Mouse (Mus musculus): Measurements from ENCODE around the gene Dhps. TPM values are rescaled to one million over a fixed set of nuclear protein-coding genes. Genes with fewer than 3 reads are reported as not detected.
"Not testable (repeated sequence)": the region's sequence is repeated elsewhere in the genome, so short reads cannot be mapped to it uniquely, and the experiment has no call there.

The Dhps gene
- polyA plus RNA-seq, 1 experiment from 2014 or later: 74.8 TPM

DNA sequence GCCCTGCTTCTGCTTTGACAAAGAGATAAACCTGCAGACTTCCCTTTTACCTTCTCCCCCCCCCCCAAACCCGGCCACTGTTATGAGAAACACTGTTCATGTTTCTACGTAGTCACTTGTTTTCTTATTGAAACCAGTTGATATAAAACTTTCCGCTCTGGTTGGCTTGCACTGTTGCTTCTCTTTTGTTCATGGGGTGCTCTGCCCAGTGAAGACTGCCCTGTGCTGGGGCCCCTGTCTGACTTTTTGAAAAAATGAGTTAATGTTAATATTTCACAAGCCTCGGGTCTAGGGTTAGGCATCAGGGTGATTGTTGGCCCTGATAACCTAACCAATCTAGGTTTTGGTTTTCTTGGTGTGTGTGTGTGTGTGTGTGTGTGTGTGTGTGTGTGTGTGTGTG, 10.6 kb downstream of the Dhps start:
- not testable (repeated sequence) for H3K27me3 ChIP-seq; H3K4me3 ChIP-seq; H3K27ac ChIP-seq (replicated peaks); H3K9ac ChIP-seq (replicated peaks); H3K9me3 ChIP-seq; ATAC-seq (ENCODE audit: low FRiP score, low read depth); H3K4me2 ChIP-seq (replicated peaks)
- H3K4me1 ChIP-seq: peaks cover 33% of the 10 kb centered on the region
- peaks cover 29% of the 10 kb centered on the region for H3K36me3 ChIP-seq
- WGBS: 88% methylated on average over 4 of the region's 4 CpGs

DNA sequence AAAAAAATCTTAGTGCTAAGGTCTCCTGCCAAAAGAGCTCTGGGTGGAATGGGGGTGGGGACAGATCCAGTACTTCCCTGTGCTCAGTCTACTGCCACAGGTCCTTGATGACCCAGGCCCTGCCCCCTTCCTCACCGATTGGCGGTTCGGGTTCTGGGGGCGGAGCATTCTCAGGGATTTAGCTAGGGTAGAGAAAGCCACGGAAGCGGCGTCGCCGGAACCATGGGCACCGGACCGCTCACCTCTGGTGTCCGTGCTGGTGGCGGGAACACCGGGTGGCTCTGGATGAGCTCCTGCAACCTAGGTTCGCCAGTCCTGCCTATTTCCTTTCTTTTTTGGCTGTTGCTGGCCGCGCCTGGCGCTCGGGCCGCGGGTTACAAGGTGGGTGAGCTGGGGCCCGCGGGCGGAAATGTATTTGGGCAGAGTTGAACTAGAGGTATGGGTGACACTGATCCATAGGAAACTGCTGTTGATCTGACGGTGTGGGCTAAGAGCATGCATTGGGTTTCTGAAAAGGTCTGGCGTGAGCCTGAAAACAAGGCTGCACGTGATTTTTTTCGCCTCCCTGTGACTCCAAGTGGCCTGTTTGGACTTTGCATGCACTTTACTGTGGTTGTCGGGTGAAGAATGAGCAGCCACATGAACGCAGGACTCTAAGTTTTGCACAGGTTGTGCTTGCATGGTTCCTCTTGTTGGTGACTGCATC, 11.7 kb downstream of the Dhps start, which contains the start of gene Man2b1:
TSS of gene Man2b1 (plus strand) at position 163 of the 706 bp plus-strand sequence.
- H3K9me3 ChIP-seq: no peaks in the 10 kb centered on the region
- peaks cover 31% of the 10 kb centered on the region for H3K4me1 ChIP-seq
- peak within 1 kb of the TSS; percentile 92 for H3K4me2 ChIP-seq (replicated peaks)
- peak within 1 kb of the TSS; percentile 72 for H3K9ac ChIP-seq (replicated peaks)
- 1% methylated on average over 30 of the region's 30 CpGs for WGBS
- H3K27ac ChIP-seq (replicated peaks): no peak within 1 kb of the TSS
- H3K4me3 ChIP-seq: peak within 1 kb of the TSS; percentile 64
- ATAC-seq (ENCODE audit: low FRiP score, low read depth): peak; percentile 78
- peaks cover 28% of the 10 kb centered on the region for H3K36me3 ChIP-seq
- H3K27me3 ChIP-seq: peaks cover 7% of the 10 kb centered on the region; the same call in 1 of the 2 replicates

DNA sequence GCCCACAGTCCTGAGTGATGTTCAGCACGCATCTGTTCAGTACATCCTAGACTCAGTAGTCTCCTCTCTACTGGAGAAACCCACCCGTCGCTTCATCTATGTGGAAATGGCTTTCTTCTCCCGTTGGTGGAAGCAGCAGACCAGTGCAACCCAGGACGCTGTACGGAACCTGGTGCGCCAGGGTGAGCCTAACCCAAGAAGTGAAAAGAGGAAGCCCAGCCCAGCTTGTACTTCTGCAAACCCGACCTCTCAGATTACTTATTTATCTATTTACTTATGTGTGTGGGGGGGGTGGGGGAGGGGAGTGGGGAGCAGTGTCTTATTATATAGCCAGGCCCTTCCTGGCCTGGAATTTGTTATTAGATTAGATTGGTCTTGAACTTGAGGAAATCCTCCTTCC, 13.1 kb downstream of the Dhps start:
- peaks cover 27% of the 10 kb centered on the region for H3K4me1 ChIP-seq
- peaks cover 30% of the 10 kb centered on the region for H3K36me3 ChIP-seq
- peaks cover 7% of the 10 kb centered on the region; the same call in 1 of the 2 replicates for H3K27me3 ChIP-seq
- no peak for ATAC-seq (ENCODE audit: low FRiP score, low read depth)
- H3K9ac ChIP-seq (replicated peaks): no peak overlapping the region
- no peak overlapping the region for H3K4me3 ChIP-seq
- 89% methylated on average over 8 of the region's 8 CpGs for WGBS
- no peak overlapping the region for H3K4me2 ChIP-seq (replicated peaks)
- no peaks in the 10 kb centered on the region for H3K9me3 ChIP-seq
- H3K27ac ChIP-seq (replicated peaks): no peak overlapping the region

DNA sequence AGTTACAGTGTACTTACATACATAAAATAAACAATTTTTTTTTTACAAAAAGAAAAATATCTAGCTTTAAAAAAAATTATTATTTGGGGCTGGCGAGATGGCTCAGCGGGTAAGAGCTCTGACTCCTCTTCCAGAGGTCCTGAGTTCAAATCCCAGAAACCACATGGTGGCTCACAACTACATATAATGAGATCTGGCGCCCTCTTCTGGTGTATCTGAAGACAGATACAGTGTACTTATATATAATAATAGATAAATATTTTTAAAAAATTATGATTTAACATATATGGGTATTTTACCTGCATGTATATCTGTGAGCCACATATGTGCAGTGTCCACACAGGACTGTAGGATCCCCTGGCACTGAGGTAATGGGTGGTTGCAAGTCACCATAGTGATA, 14.7 kb downstream of the Dhps start:
- Histone ChIP-seq H3K9ac (replicated peaks) (no peak overlapping the region), H3K36me3 (peaks cover 35% of the 10 kb centered on the region), H3K9me3 (no peaks in the 10 kb centered on the region), H3K4me2 (replicated peaks) (no peak overlapping the region), H3K27me3 (peaks cover 7% of the 10 kb centered on the region; the same call in 1 of the 2 replicates), H3K4me3 (no peak overlapping the region), H3K27ac (replicated peaks) (no peak overlapping the region), H3K4me1 (peaks cover 21% of the 10 kb centered on the region)
- ATAC-seq (ENCODE audit: low FRiP score, low read depth): no peak
- 75% methylated on average over 3 of the region's 3 CpGs for WGBS

DNA sequence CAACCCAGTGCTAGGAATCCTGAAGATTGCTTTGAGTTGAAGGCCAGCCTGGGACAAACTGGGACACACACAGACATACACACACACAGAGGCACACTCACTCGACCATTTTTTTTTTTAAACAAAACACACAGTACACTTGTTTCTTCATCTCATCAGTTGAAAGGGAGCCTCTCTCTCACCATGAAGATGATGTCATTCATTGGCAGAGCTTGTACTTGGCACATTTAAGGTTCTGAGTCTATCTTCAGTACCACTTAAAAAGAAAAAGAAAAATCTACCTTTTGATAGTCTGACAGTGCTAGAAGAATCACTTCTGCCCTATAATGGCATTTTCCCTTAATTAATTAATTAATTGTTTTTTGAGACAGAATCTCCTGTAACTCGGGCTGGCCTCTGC, 17.2 kb downstream of the Dhps start:
- H3K27ac ChIP-seq (replicated peaks): no peak overlapping the region
- no peak for ATAC-seq (ENCODE audit: low FRiP score, low read depth)
- H3K9me3 ChIP-seq: no peaks in the 10 kb centered on the region
- H3K4me2 ChIP-seq (replicated peaks): no peak overlapping the region
- peaks cover 5% of the 10 kb centered on the region; the same call in 1 of the 2 replicates for H3K27me3 ChIP-seq
- H3K9ac ChIP-seq (replicated peaks): no peak overlapping the region
- peaks cover 3% of the 10 kb centered on the region for H3K4me1 ChIP-seq
- no peak overlapping the region for H3K4me3 ChIP-seq
- 87% methylated on average over 2 of the region's 2 CpGs for WGBS
- H3K36me3 ChIP-seq: peaks cover 51% of the 10 kb centered on the region

DNA sequence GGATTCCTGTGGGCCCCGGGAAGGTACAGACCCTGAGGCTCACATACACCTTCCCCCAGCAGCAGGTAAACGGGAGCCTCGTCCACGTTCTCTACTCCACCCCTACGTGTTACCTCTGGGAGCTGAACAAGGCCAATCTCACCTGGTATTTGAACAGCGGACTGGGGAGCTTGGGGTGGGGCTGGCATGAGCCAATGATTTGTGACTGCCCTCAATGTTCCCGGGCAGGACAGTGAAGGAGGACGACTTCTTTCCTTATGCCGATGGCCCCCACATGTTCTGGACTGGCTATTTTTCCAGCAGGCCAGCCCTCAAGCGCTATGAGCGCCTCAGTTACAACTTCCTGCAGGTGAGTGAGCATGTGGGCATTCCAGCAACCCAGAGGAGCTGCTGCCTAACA, 19.3 kb downstream of the Dhps start:
- no peak overlapping the region for H3K9ac ChIP-seq (replicated peaks)
- H3K27me3 ChIP-seq: no peaks in the 10 kb centered on the region
- no peak overlapping the region for H3K4me3 ChIP-seq
- no peaks in the 10 kb centered on the region for H3K9me3 ChIP-seq
- H3K36me3 ChIP-seq: peaks cover 66% of the 10 kb centered on the region
- H3K27ac ChIP-seq (replicated peaks): no peak overlapping the region
- no peaks in the 10 kb centered on the region for H3K4me1 ChIP-seq
- no peak for ATAC-seq (ENCODE audit: low FRiP score, low read depth)
- WGBS: 91% methylated on average over 11 of the region's 11 CpGs
- H3K4me2 ChIP-seq (replicated peaks): no peak overlapping the region

DNA sequence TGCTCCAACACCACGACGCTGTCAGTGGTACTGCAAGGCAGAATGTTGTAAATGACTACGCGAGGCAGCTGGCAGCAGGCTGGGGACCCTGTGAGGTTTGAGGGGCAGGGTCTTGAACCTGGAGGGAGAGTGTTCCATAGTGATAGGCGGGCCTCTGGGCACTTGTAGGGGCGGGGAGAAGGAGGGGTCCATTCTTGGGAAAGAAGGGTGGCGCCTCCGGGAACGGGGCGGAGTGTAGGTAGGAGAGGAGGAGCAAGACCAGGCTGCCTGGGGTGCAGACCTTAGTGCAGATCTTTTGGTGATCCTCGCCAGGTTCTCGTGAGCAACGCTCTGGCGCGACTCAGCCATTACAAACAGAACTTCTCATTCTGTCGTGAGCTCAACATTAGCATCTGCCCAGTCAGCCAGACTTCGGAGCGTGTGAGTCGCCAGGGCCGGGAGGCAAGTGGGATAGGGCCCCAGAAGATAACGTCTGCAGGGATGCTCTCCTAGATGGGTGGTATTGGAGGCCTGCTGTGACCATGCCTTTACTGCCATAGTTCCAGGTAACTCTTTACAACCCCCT, 20.1 kb downstream of the Dhps start:
- H3K27ac ChIP-seq (replicated peaks): no peak overlapping the region
- 35% methylated on average over 21 of the region's 21 CpGs for WGBS
- H3K36me3 ChIP-seq: peaks cover 72% of the 10 kb centered on the region
- H3K4me3 ChIP-seq: no peak overlapping the region
- H3K9ac ChIP-seq (replicated peaks): no peak overlapping the region
- H3K4me1 ChIP-seq: no peaks in the 10 kb centered on the region
- no peak for ATAC-seq (ENCODE audit: low FRiP score, low read depth)
- no peaks in the 10 kb centered on the region for H3K9me3 ChIP-seq
- no peaks in the 10 kb centered on the region for H3K27me3 ChIP-seq
- no peak overlapping the region for H3K4me2 ChIP-seq (replicated peaks)

DNA sequence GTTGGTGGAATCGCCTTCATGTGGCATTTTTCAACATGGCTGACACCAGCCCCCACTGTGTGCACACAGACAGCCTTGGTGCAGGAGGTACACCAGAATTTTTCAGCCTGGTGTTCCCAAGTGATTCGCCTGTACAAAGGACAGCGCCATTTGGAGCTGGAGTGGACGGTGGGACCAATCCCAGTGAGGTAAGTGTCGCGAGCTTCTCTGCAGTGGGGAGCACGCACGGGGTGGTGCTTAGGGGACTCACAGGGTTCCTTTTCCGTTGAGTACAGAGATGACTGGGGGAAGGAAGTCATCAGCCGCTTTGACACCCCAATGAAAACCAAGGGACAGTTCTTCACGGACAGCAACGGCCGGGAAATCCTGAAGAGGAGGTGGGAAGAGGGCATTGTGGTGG, 23.5 kb downstream of the Dhps start:
- 94% methylated on average over 13 of the region's 13 CpGs for WGBS
- H3K4me2 ChIP-seq (replicated peaks): no peak overlapping the region
- no peak overlapping the region for H3K9ac ChIP-seq (replicated peaks)
- peaks cover 71% of the 10 kb centered on the region for H3K36me3 ChIP-seq
- ATAC-seq (ENCODE audit: low FRiP score, low read depth): no peak
- no peak overlapping the region for H3K27ac ChIP-seq (replicated peaks)
- no peaks in the 10 kb centered on the region for H3K9me3 ChIP-seq
- H3K4me3 ChIP-seq: no peak overlapping the region
- no peaks in the 10 kb centered on the region for H3K4me1 ChIP-seq
- H3K27me3 ChIP-seq: no peaks in the 10 kb centered on the region

DNA sequence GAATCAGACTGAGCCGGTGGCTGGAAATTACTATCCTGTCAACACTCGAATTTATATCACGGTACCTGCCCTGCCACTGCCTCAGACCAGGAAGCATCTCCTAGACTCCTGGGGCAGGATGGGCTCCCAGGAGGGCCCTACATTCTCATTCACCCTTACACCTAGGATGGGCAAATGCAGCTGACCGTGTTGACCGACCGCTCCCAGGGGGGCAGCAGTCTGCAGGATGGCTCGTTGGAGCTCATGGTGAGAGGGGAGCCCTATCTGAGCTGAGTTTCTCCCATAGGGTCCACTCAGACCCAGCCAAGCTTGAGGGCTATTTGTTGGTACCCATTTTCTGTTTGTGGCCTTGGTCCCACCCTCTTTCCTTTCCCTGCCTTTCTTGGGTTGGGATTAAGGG, 24.0 kb downstream of the Dhps start:
- Histone ChIP-seq H3K36me3 (peaks cover 71% of the 10 kb centered on the region), H3K27me3 (no peaks in the 10 kb centered on the region), H3K27ac (replicated peaks) (no peak overlapping the region), H3K9me3 (no peaks in the 10 kb centered on the region), H3K4me2 (replicated peaks) (no peak overlapping the region), H3K4me3 (no peak overlapping the region), H3K4me1 (no peaks in the 10 kb centered on the region), H3K9ac (replicated peaks) (no peak overlapping the region)
- ATAC-seq (ENCODE audit: low FRiP score, low read depth): no peak
- WGBS: 93% methylated on average over 7 of the region's 7 CpGs

DNA sequence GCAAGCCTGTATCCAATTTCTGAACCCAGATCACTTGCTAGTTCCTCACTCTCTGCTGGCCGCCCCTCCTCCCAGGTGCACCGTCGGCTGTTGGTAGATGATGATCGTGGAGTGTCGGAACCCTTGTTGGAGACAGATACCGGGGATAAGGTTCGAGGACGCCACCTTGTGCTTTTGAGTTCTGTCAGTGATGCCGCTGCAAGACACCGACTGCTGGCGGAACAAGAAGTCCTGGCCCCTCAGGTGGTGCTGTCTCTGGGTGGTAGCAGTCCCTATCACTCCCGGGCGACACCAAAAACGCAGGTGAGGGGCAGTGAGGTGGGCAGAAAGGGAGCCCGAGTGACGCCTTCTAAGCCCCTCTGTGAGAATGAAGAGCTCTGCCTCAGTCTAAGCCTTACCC, 24.6 kb downstream of the Dhps start:
- H3K27ac ChIP-seq (replicated peaks): no peak overlapping the region
- no peak overlapping the region for H3K4me2 ChIP-seq (replicated peaks)
- no peaks in the 10 kb centered on the region for H3K27me3 ChIP-seq
- H3K9ac ChIP-seq (replicated peaks): no peak overlapping the region
- H3K4me3 ChIP-seq: no peak overlapping the region
- ATAC-seq (ENCODE audit: low FRiP score, low read depth): no peak
- H3K36me3 ChIP-seq: peaks cover 66% of the 10 kb centered on the region
- WGBS: 94% methylated on average over 16 of the region's 16 CpGs
- H3K4me1 ChIP-seq: no peaks in the 10 kb centered on the region
- no peaks in the 10 kb centered on the region for H3K9me3 ChIP-seq

DNA sequence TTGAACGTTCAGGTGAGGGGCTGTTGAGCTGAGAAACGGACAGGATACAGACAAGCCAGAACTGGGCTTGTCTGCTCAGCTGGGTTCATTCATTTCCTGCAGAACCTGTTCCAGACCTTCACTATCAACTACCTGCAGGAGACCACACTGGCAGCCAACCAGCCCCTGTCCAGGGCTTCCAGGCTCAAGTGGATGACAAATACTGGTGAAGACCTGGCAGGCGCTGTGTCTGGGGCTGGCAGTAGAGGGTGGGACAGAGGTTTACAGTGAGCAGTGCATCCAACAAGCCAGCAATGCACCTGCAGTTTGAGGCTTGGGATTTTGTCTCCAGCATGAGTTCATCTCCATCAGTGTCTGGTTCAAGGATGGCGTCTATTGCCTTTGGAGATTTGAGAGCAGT, 25.3 kb downstream of the Dhps start:
- no peaks in the 10 kb centered on the region for H3K27me3 ChIP-seq
- peaks cover 66% of the 10 kb centered on the region for H3K36me3 ChIP-seq
- no peak overlapping the region for H3K4me2 ChIP-seq (replicated peaks)
- H3K9me3 ChIP-seq: no peaks in the 10 kb centered on the region
- no peaks in the 10 kb centered on the region for H3K4me1 ChIP-seq
- H3K27ac ChIP-seq (replicated peaks): no peak overlapping the region
- H3K9ac ChIP-seq (replicated peaks): no peak overlapping the region
- no peak for ATAC-seq (ENCODE audit: low FRiP score, low read depth)
- WGBS: 85% methylated on average over 4 of the region's 4 CpGs
- H3K4me3 ChIP-seq: no peak overlapping the region

DNA sequence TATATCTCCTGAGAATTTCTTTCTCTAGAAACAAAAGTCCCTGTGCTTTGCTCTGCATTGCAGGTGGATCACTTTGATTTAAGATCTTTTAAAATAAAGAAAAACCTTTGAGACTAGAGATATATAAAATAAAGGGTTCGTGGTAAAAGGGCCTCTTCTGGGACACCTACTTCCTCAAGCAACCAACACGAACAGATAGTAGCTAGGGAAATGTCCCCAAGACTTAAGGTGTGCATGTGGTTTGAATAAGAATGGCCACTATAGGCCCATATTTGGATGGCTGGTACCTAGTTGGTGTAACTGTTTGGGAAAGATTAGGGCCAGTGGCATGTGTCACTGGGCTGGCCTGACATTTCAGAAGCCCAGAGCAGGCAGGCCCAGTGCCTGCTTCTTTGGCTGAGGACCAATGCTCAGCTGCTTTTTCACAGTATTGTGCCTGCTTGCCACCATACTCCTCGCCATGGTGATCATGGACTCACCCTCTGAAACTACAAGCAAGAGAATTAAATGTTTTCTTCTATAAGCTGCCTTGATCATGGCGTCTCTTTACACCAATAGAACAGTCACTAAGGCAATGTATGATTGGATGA, 28.6 kb downstream of the Dhps start:
- WGBS: 88% methylated on average over 4 of the region's 4 CpGs
- Histone ChIP-seq H3K27ac (replicated peaks) (no peak overlapping the region), H3K4me2 (replicated peaks) (no peak overlapping the region), H3K4me3 (no peak overlapping the region), H3K9ac (replicated peaks) (no peak overlapping the region), H3K27me3 (no peaks in the 10 kb centered on the region), H3K4me1 (no peaks in the 10 kb centered on the region), H3K9me3 (no peaks in the 10 kb centered on the region), H3K36me3 (peaks cover 36% of the 10 kb centered on the region)
- ATAC-seq (ENCODE audit: low FRiP score, low read depth): no peak
